Mouse (Mus musculus): ENCODE measurements around the gene Tesk2. TPM values are rescaled to one million over a fixed set of nuclear protein-coding genes. Genes with fewer than 3 reads are reported as not detected.
A peak's percentile ranks its signal among the peaks of the same experiment; 100 is the strongest.

The Tesk2 gene
- polyA plus RNA-seq, 1 experiment from 2014 or later = 3.0 TPM

DNA sequence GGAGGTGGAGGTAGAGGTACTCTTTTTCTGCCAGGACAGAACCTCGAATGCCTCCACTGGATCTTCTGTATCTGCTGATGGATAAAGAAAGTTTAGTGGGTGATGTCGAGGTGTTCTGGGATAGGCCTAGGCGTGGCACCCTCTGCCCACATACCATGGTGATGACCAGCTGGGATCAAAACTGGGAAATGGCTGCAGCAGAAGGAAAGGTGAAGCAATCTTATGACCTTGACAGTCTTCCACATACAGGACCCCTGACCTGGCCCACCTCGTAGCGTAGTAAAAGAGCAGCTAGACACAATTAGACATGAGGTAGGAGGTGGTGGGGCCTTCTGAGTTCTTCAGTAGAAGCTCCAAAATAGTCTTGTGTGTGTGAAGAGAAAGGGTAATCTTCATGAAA, 43.3 kb downstream of the Tesk2 start:
- H3K4me3 ChIP-seq = no peak overlapping the region
- no peaks in the 10 kb centered on the region for H3K4me1 ChIP-seq
- ATAC-seq (ENCODE audit: extremely low read depth, insufficient number of reproducible peaks, low FRiP score, low TSS enrichment) = no peak
- no peaks in the 10 kb centered on the region for H3K9me3 ChIP-seq
- H3K36me3 ChIP-seq = no peaks in the 10 kb centered on the region
- H3K27me3 ChIP-seq (replicated peaks) = no peaks in the 10 kb centered on the region
- no peak overlapping the region for H3K4me2 ChIP-seq
- 70% methylated on average over 5 of the region's 5 CpGs for WGBS
- no peak overlapping the region for H3K27ac ChIP-seq (replicated peaks)
- H3K9ac ChIP-seq = no peak overlapping the region

DNA sequence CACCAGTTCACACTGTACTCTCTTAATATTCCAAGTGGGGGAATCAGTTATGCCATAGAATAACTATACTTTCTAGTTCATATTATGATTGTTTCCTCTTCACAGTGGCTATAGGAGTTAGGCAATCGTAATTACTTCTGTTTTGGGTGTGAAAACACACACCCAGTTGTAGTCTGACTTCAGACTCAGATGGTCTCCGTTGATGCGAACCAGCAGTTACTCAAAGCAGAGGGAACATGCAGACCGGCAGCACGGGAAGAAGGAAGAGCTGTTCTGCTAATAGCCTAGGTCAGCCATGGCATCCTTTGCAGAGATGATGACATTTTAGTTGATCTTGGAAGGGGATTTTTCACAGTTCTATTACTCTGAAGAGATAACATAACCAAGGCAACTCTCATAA, 47.8 kb downstream of the Tesk2 start:
- H3K27me3 ChIP-seq (replicated peaks) = no peaks in the 10 kb centered on the region
- ATAC-seq (ENCODE audit: extremely low read depth, insufficient number of reproducible peaks, low FRiP score, low TSS enrichment) = no peak
- no peaks in the 10 kb centered on the region for H3K4me1 ChIP-seq
- H3K4me3 ChIP-seq = no peak overlapping the region
- 78% methylated on average over 5 of the region's 5 CpGs for WGBS
- no peaks in the 10 kb centered on the region for H3K36me3 ChIP-seq
- H3K9ac ChIP-seq = no peak overlapping the region
- no peak overlapping the region for H3K27ac ChIP-seq (replicated peaks)
- no peak overlapping the region for H3K4me2 ChIP-seq
- no peaks in the 10 kb centered on the region for H3K9me3 ChIP-seq

DNA sequence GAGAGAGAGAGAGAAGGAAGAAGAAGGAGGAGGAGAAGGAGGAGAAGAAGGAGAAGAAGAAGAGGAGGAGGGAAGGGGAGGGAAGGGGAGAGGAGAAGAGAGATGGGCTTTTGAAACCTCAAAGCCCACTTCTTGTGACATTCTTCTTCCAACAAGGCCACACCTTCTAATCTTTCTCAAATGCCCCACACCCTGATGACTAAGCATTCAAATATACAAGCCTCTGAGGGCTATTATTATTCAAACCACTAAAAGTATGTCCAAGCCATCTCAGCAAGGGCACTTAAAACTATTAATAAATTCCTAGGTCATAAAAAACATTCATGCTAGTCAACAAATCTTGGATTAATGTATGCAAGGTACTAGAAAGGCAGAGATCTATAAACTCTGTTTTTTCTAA, 48.3 kb downstream of the Tesk2 start:
- Histone ChIP-seq H3K36me3 (no peaks in the 10 kb centered on the region), H3K4me1 (no peaks in the 10 kb centered on the region), H3K9ac (no peak overlapping the region), H3K4me3 (no peak overlapping the region), H3K4me2 (no peak overlapping the region), H3K9me3 (no peaks in the 10 kb centered on the region), H3K27me3 (replicated peaks) (no peaks in the 10 kb centered on the region), H3K27ac (replicated peaks) (no peak overlapping the region)
- no peak for ATAC-seq (ENCODE audit: extremely low read depth, insufficient number of reproducible peaks, low FRiP score, low TSS enrichment)

DNA sequence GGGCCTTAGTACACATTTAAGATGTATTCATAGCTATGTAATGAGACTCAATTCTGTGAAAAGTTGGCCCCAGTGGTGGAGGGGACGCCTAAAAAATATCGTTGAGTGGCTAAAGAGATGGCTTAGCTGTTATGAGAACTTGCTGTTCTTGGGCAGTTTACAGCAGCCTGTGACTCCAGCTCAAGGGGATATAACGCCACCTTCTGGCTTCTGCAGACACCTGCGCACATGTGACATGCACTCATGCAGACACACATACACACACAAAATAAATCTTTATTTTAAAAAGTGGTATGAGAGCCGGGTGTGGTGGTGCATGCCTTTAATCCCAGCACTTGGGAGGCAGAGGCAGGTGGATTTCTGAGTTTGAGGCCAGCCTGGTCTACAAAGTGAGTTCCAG, 55.6 kb downstream of the Tesk2 start:
- Histone ChIP-seq H3K4me2 (no peak overlapping the region), H3K27ac (replicated peaks) (no peak overlapping the region), H3K9ac (no peak overlapping the region), H3K4me1 (no peaks in the 10 kb centered on the region), H3K27me3 (replicated peaks) (no peaks in the 10 kb centered on the region), H3K9me3 (no peaks in the 10 kb centered on the region), H3K4me3 (no peak overlapping the region), H3K36me3 (no peaks in the 10 kb centered on the region)
- WGBS = 82% methylated on average over 5 of the region's 5 CpGs
- ATAC-seq (ENCODE audit: extremely low read depth, insufficient number of reproducible peaks, low FRiP score, low TSS enrichment) = no peak

DNA sequence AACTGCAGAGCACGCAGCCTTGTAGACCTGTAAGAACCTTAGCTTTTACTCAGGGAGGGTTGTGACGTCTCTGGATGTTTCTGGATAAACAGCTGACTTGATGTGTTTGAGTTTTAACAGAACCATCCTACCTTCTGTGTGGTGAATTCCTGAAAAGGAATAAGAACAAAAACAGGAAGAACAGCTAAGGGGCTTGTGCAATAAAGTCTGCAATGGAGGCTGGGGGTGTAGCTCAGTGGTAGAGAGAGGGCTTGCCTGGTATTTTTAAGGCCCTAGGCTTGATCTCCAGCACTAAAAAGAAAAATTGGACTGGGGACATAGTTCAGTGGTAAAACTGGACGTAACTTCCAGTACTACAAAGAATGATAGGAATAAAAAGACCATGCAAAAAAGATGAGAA, 56.3 kb downstream of the Tesk2 start:
- WGBS = 77% methylated on average over 3 of the region's 3 CpGs
- H3K27ac ChIP-seq (replicated peaks) = no peak overlapping the region
- no peak for ATAC-seq (ENCODE audit: extremely low read depth, insufficient number of reproducible peaks, low FRiP score, low TSS enrichment)
- no peaks in the 10 kb centered on the region for H3K27me3 ChIP-seq (replicated peaks)
- no peaks in the 10 kb centered on the region for H3K4me1 ChIP-seq
- H3K9me3 ChIP-seq = no peaks in the 10 kb centered on the region
- no peak overlapping the region for H3K4me3 ChIP-seq
- H3K9ac ChIP-seq = no peak overlapping the region
- no peaks in the 10 kb centered on the region for H3K36me3 ChIP-seq
- no peak overlapping the region for H3K4me2 ChIP-seq

DNA sequence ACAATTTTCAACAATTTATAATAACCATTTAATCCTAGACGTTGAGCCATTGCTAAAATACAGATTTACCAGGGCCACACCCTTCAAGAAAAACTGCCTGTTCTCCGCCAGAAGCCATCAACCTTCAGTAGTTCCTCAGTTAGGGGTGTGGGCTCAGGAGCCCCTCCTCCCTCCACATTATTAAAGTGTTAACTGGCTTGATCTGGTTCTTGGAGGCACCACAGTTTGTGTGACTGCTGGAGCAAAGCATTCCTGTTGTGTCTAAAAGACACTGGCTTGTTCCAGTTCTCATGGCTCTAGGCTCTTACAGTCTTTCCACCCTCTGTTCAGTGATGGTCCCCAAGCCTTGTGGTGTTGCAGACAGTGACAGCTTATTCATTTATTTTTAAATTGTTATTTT, 59.8 kb downstream of the Tesk2 start:
- no peaks in the 10 kb centered on the region for H3K27me3 ChIP-seq (replicated peaks)
- H3K27ac ChIP-seq (replicated peaks) = no peak overlapping the region
- no peak overlapping the region for H3K4me3 ChIP-seq
- no peak for ATAC-seq (ENCODE audit: extremely low read depth, insufficient number of reproducible peaks, low FRiP score, low TSS enrichment)
- H3K9ac ChIP-seq = no peak overlapping the region
- no peak overlapping the region for H3K4me2 ChIP-seq
- no peaks in the 10 kb centered on the region for H3K9me3 ChIP-seq
- WGBS = 62% methylated on average over 2 of the region's 2 CpGs
- no peaks in the 10 kb centered on the region for H3K36me3 ChIP-seq
- no peaks in the 10 kb centered on the region for H3K4me1 ChIP-seq

DNA sequence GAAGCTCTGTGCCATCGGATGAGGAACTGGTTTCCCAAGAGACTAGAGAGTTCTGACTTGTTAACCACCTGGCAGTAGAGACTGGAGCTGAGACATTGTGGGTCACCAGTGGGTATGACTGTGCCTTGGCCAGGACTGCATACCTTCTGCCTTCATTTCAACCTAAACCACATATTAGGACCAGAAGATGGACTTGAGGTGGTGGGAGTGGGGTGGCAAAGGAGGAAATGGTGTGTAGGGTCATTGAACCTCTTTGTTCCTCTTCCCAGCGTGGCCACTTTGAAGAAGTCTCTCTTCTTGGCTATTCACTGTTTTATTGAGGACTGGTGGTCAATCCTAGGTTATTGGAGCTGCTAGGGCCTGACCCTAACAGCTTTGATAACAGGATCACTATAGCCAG, 60.6 kb downstream of the Tesk2 start:
- Histone ChIP-seq H3K27ac (replicated peaks) (no peak overlapping the region), H3K36me3 (no peaks in the 10 kb centered on the region), H3K9me3 (0 out of 2 replicates have a peak, but pooled peaks cover under 1% of the 10 kb centered on the region), H3K27me3 (replicated peaks) (no peaks in the 10 kb centered on the region), H3K4me3 (no peak overlapping the region), H3K4me2 (no peak overlapping the region), H3K4me1 (no peaks in the 10 kb centered on the region), H3K9ac (no peak overlapping the region)
- ATAC-seq (ENCODE audit: extremely low read depth, insufficient number of reproducible peaks, low FRiP score, low TSS enrichment) = no peak
- 58% methylated on average over 2 of the region's 2 CpGs for WGBS

DNA sequence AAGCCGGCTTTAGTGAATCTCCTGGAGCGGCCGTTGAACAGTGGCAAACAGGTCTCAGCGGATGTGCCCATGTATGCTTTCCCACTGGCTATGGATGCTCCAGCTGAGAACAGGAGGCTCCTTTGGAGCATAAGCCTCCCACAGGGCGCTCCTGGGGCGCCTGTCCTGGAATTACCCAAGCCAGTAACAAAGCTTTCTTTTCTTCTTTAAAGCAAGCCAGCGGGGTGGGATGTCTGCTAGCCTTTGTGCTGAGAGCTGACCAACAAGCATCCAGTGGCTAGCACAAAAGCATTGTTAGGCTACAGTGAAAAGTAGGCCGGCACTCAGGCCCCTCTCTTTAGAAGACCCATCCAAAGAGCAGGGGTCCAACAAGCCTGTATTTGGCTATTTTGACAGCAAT, 61.4 kb downstream of the Tesk2 start:
- Histone ChIP-seq H3K27ac (replicated peaks) (no peak overlapping the region), H3K4me1 (no peaks in the 10 kb centered on the region), H3K27me3 (replicated peaks) (no peaks in the 10 kb centered on the region), H3K36me3 (no peaks in the 10 kb centered on the region), H3K4me2 (no peak overlapping the region), H3K4me3 (no peak overlapping the region), H3K9ac (0 out of 2 replicates have a peak overlapping the region, but pooled peaks have one; percentile 19), H3K9me3 (0 out of 2 replicates have a peak, but pooled peaks cover 4% of the 10 kb centered on the region)
- 26% methylated on average over 8 of the region's 8 CpGs for WGBS
- no peak for ATAC-seq (ENCODE audit: extremely low read depth, insufficient number of reproducible peaks, low FRiP score, low TSS enrichment)

DNA sequence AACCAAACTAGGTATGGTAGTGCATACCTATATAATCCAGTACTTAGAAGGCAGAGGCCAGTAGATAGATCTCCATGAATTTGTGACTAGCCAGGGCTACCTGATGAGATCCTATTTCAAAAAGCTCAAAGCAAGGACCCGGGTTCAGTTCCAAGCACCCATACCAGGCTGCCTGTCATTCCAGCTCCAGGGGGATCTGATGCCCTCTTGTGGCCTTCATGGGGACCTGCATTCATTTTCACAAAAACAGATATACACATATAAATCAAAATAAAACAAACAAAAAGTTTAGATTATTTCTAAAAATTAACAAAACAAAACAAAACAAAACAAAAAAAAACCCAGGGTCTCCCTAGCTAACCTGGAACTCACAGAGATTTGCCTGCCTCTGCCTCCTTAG, 65.8 kb downstream of the Tesk2 start:
- Histone ChIP-seq H3K4me2 (no peak overlapping the region), H3K27ac (replicated peaks) (no peak overlapping the region), H3K4me3 (no peak overlapping the region), H3K4me1 (no peaks in the 10 kb centered on the region), H3K27me3 (replicated peaks) (no peaks in the 10 kb centered on the region), H3K9ac (no peak overlapping the region), H3K36me3 (no peaks in the 10 kb centered on the region), H3K9me3 (0 out of 2 replicates have a peak, but pooled peaks cover 4% of the 10 kb centered on the region)
- WGBS = 94% methylated on average over 1 of the region's 1 CpGs
- no peak for ATAC-seq (ENCODE audit: extremely low read depth, insufficient number of reproducible peaks, low FRiP score, low TSS enrichment)

DNA sequence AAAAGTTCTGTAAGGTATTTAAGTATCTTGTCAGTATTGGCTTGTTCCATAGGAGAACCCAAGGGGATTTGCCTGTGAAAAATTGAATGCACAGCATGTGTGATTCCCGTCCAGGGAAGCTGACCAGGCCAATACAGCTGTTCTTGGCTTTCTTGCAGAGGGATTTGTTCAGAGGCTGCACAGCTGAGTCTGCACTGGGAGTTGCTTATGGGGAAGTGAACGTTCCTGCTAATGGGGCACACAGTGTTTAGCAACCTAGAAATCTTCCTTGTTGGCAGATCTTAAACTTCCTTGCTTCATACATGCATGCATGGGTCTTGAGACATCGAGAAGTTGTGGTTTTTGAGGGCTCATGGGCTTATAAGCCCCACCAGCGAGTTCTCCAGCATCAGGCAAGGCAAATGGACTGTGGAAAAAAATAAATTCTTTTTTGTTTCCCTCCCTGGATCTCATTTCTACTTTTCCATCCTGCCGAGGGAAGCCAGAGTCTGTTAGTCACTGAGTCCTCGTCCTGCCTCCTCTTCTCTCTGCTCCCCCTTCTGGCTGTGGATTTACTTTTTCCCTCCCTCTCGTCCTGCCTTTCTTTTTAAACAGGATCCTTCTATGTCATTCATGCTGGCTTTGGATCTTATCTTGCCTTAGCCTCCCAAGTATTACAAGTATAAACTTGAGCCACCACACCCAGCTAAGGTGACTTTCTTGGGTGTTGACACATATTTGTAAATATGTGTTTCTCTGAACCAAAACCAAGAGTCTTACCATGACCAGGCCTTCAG, 67.4 kb downstream of the Tesk2 start:
- ATAC-seq (ENCODE audit: extremely low read depth, insufficient number of reproducible peaks, low FRiP score, low TSS enrichment) = no peak
- H3K27ac ChIP-seq (replicated peaks) = no peak overlapping the region

DNA sequence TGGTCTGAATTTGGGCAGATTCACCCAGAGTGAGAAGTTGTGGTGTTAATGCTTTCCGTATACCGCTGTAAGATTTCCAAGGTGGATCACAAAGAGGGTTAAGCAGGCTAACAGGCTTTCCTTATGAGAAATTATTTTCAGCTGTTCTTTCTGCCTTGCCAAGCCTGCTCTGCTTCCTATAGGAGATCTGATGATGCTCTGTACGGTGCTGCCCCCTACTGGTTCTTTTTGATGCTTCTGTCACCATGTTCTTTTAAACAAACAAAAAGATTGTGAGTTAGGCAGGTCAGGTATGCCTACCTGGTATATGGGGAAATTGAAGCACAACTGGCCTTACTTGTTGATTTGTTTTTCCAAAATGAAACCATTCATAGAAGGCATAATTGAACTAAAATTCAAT, 68.2 kb downstream of the Tesk2 start:
- no peak for ATAC-seq (ENCODE audit: extremely low read depth, insufficient number of reproducible peaks, low FRiP score, low TSS enrichment)
- H3K9me3 ChIP-seq = 0 out of 2 replicates have a peak, but pooled peaks cover 4% of the 10 kb centered on the region

More for the DNA sequence above, 67.4 kb downstream of the Tesk2 start:
- H3K27me3 ChIP-seq (replicated peaks) = no peaks in the 10 kb centered on the region
- WGBS = 40% methylated on average over 7 of the region's 7 CpGs
- H3K4me3 ChIP-seq = no peak overlapping the region
- H3K36me3 ChIP-seq = no peaks in the 10 kb centered on the region
- H3K9me3 ChIP-seq = 0 out of 2 replicates have a peak, but pooled peaks cover 4% of the 10 kb centered on the region
- H3K4me1 ChIP-seq = no peaks in the 10 kb centered on the region
- no peak overlapping the region for H3K9ac ChIP-seq
- no peak overlapping the region for H3K4me2 ChIP-seq

DNA sequence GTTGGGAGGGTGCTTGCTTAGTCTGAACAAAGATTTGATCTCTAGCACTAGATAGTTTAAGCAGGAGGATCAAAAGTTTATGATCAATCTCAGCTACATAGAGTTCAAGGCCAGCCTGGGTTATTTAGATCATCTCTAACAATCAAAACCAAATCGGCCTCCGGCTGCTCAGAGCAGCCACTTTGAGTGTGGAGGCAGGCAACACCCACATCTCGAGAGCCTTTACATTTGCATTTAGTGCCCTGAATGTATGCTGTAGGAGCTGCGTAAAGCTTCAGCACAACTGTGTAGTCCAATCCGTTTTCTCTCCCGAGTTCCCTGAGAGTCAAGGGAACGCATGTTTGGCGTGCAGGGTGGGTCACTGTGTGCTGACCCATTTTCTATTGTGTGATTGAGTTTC, 71.7 kb downstream of the Tesk2 start:
- H3K9ac ChIP-seq = no peak overlapping the region
- peaks cover 13% of the 10 kb centered on the region for H3K4me1 ChIP-seq
- no peak for ATAC-seq (ENCODE audit: extremely low read depth, insufficient number of reproducible peaks, low FRiP score, low TSS enrichment)
- H3K4me3 ChIP-seq = no peak overlapping the region
- H3K27ac ChIP-seq (replicated peaks) = no peak overlapping the region
- H3K27me3 ChIP-seq (replicated peaks) = no peaks in the 10 kb centered on the region
- no peaks in the 10 kb centered on the region for H3K9me3 ChIP-seq
- no peak overlapping the region for H3K4me2 ChIP-seq
- H3K36me3 ChIP-seq = no peaks in the 10 kb centered on the region
- 86% methylated on average over 8 of the region's 8 CpGs for WGBS

More for the DNA sequence above, 68.2 kb downstream of the Tesk2 start:
- no peaks in the 10 kb centered on the region for H3K36me3 ChIP-seq
- H3K27ac ChIP-seq (replicated peaks) = no peak overlapping the region
- H3K4me1 ChIP-seq = no peaks in the 10 kb centered on the region
- 7% methylated on average over 3 of the region's 3 CpGs for whole genome bisulfite sequencing
- H3K27me3 ChIP-seq (replicated peaks) = no peaks in the 10 kb centered on the region
- no peak overlapping the region for H3K4me2 ChIP-seq
- 0 out of 2 replicates have a peak overlapping the region, but pooled peaks have one; percentile 57 for H3K9ac ChIP-seq
- no peak overlapping the region for H3K4me3 ChIP-seq
